ENCODE assay signal across 9 mouse cellular contexts in the genomic region with DNA sequence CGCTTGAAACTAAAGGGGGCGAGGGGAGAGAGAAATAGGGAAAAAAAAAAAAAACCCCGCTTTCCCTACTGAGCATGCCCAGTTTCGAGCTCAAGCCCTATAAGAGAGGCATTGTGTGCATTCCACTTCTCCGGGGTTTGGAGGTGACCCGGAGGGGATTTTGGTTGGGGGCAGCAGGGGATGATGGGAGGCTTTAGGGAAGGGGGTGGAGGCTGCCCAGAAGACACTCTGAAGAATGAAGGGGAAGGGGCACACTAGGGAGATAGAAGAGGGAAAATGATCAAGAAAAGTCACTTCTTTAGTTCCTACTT. TPM values are rescaled to one million over a fixed set of nuclear protein-coding genes. Genes with fewer than 3 reads are reported as not detected.
DNase-seq lines count a peak whose midpoint lies in the region; ATAC-seq and TF ChIP-seq lines count a peak whose summit lies in the region.
"Had no signal": no experiment of that assay in that cellular context is flagged by ENCODE, and none has a peak within 500 bp of the region (broad histone marks: within the 10 kb centered on the region; RNA-seq: fewer than 3 reads in every experiment).

No protein-coding gene starts in this region.

- peak overlapping the region; percentile 63 for H3K4me2 ChIP-seq in heart, embryonic 16.5 days (ENCODE audit: low read depth, low read length)
- peak overlapping the region; percentile 64 for H3K4me2 ChIP-seq in hindbrain, embryonic 11.5 days (replicated peaks; ENCODE audit: low read depth, low read length)
- no peak overlapping the region for H3K4me2 ChIP-seq in liver, embryonic 12.5 days

- peak overlapping the region; percentile 62 for H3K4me3 ChIP-seq in heart, embryonic 16.5 days (ENCODE audit: low read length)
- H3K4me3 ChIP-seq in hindbrain, embryonic 11.5 days (ENCODE audit: low read depth, low read length): peak overlapping the region; percentile 44; the same call in 1 of the 2 replicates
- H3K4me3 ChIP-seq in lung, adult 2 months (replicated peaks; ENCODE audit: extremely low read depth, low read depth, low read length): no peak overlapping the region
- H3K4me3 ChIP-seq in liver, embryonic 12.5 days: no peak overlapping the region

- intact Hi-C loops in heart, postnatal 36 days (cut with DNase I): loop anchor here (5.0 kb wide), 1 partner anchor 286 kb away; no protein-coding TSS in a partner anchor

- H3K4me1 ChIP-seq in heart, embryonic 16.5 days (ENCODE audit: control insufficient read depth, insufficient read depth, low read length): no peaks in the 10 kb centered on the region
- no peaks in the 10 kb centered on the region for H3K4me1 ChIP-seq in hindbrain, embryonic 11.5 days (replicated peaks; ENCODE audit: control insufficient read depth, insufficient read depth, low read length)
- H3K4me1 ChIP-seq in lung, adult 2 months (ENCODE audit: control insufficient read depth, insufficient read depth, low read length): no peaks in the 10 kb centered on the region
- no peaks in the 10 kb centered on the region for H3K4me1 ChIP-seq in liver, embryonic 12.5 days

- no peaks in the 10 kb centered on the region for H3K36me3 ChIP-seq in heart, embryonic 16.5 days (ENCODE audit: control insufficient read depth, insufficient read depth)
- H3K36me3 ChIP-seq in hindbrain, embryonic 11.5 days (ENCODE audit: control insufficient read depth, insufficient read depth, low read length): no peaks in the 10 kb centered on the region
- H3K36me3 ChIP-seq in liver, embryonic 12.5 days: no peaks in the 10 kb centered on the region

- H3K9ac ChIP-seq in heart, embryonic 16.5 days (ENCODE audit: low read length): no peak overlapping the region; the same call in 1 of the 2 replicates
- no peak overlapping the region for H3K9ac ChIP-seq in hindbrain, embryonic 11.5 days (ENCODE audit: low read depth, low read length)
- no peak overlapping the region for H3K9ac ChIP-seq in liver, embryonic 12.5 days

- no peak for TF ChIP-seq CTCF in lung, adult 2 months (IDR thresholded peaks at IDR 0.05; ENCODE audit: insufficient read depth, low read length)

- WGBS in heart, embryonic 16.5 days: 16% methylated on average over 5 of the region's 6 CpGs
- WGBS in hindbrain, embryonic 11.5 days: 18% methylated on average over 6 of the region's 6 CpGs
- 24% methylated on average over 6 of the region's 6 CpGs for WGBS in lung, adult 2 months
- WGBS in liver, embryonic 12.5 days (ENCODE audit: insufficient replicate concordance): 9% methylated on average over 6 of the region's 6 CpGs

- no peak for DNase-seq in heart, postnatal 36 days
- DNase-seq in embryo, embryonic 11 days: peak; percentile 49
- peak; percentile 15 for DNase-seq in hindbrain, embryonic 11.5 days (ENCODE audit: low spot score)
- DNase-seq in neural tube, embryonic 10.5 days (ENCODE audit: extremely low spot score, low spot score): peak; percentile 12
- no peak for DNase-seq in lung, adult 2 months
- no peak for DNase-seq in lung, postnatal 10 days
- DNase-seq: heart, postnatal 4 days had no signal

- no peaks in the 10 kb centered on the region for H3K9me3 ChIP-seq in heart, embryonic 16.5 days (replicated peaks; ENCODE audit: control insufficient read depth, low read length)
- no peaks in the 10 kb centered on the region for H3K9me3 ChIP-seq in hindbrain, embryonic 11.5 days (ENCODE audit: control insufficient read depth, low read length)
- no peaks in the 10 kb centered on the region for H3K9me3 ChIP-seq in liver, embryonic 12.5 days (replicated peaks)

- no peak for TF ChIP-seq POLR2A in lung, adult 2 months (IDR thresholded peaks at IDR 0.05; ENCODE audit: borderline replicate concordance, extremely low read depth, low read depth, low read length)

- no peak overlapping the region for H3K27ac ChIP-seq in heart, embryonic 16.5 days (ENCODE audit: low read length)
- H3K27ac ChIP-seq in hindbrain, embryonic 11.5 days (ENCODE audit: low read depth, low read length): no peak overlapping the region
- no peak overlapping the region for H3K27ac ChIP-seq in liver, embryonic 12.5 days

- H3K27me3 ChIP-seq in heart, embryonic 16.5 days (ENCODE audit: control insufficient read depth, insufficient read depth, low read length): no peaks in the 10 kb centered on the region
- no peaks in the 10 kb centered on the region for H3K27me3 ChIP-seq in hindbrain, embryonic 11.5 days (ENCODE audit: control insufficient read depth, insufficient read depth, low read length)
- H3K27me3 ChIP-seq in liver, embryonic 12.5 days (replicated peaks): peaks cover 23% of the 10 kb centered on the region

- no peak for ATAC-seq in heart, embryonic 16.5 days (replicated peaks; ENCODE audit: extremely low read depth, insufficient read depth, low FRiP score)
- no peak for ATAC-seq in hindbrain, embryonic 11.5 days (ENCODE audit: low FRiP score)
- no peak for ATAC-seq in liver, embryonic 12.5 days

RNA-seq across cellular contexts. Expression of gene Slitrk4, which starts 1.1 kb away (rescaled TPM):
- polyA plus RNA-seq in heart, embryonic 16.5 days (2015; fragmentation: Nextera tagmentation; extraction: Ambion mirVana): 8.0 and 9.8 TPM in 2 replicates
- 1 to 10 TPM in 1 of 2 experiments, under 1 TPM in 1; 0.81 to 1.3 TPM for total RNA-seq in heart, postnatal 36 days (2021)
- 2.6 and 3.7 TPM in 2 replicates for polyA plus RNA-seq in hindbrain, embryonic 11.5 days (2014; fragmentation: Nextera tagmentation; extraction: Ambion mirVana)
- not detected in 2 replicates for polyA plus RNA-seq in lung, adult 2 months (2012; rRNA removed)
- 0.23 and 0.31 TPM in 2 replicates for polyA plus RNA-seq in liver, embryonic 12.5 days (2016; fragmentation: Nextera tagmentation; extraction: Ambion mirVana)

Comparison
In these comparisons a context has a peak if more than half of its experiments do, and no peak if none do; other contexts are left out.
1. H3K4me3 ChIP-seq: peak in heart, embryonic 16.5 days (single experiment) and hindbrain, embryonic 11.5 days (single experiment); none in lung, adult 2 months (single experiment) and liver, embryonic 12.5 days (single experiment).
2. DNase-seq: peak in embryo, embryonic 11 days (single experiment), hindbrain, embryonic 11.5 days (single experiment) and neural tube, embryonic 10.5 days (single experiment); none in heart, postnatal 36 days (0 of 2), lung, adult 2 months (single experiment) and lung, postnatal 10 days (single experiment).